Comparison of ENCODE assay signal across 23 mouse cellular contexts in genomic region chr16:94507071-94507470, GRCm38 (mm10).
"Had no signal": no experiment of that assay in that cellular context is flagged by ENCODE, and none has a peak within 500 bp of the region (broad histone marks: within the 10 kb centered on the region; RNA-seq: fewer than 3 reads in every experiment).

No protein-coding gene starts in this region.

- ATAC-seq: hindbrain, postnatal 0 days; intestine, embryonic 16.5 days; liver, embryonic 12.5 days; liver, postnatal 0 days had no signal

- H3K9ac ChIP-seq: heart, embryonic 12.5 days; hindbrain, embryonic 13.5 days; hindbrain, embryonic 15.5 days; kidney, embryonic 15.5 days; limb, embryonic 12.5 days; liver, embryonic 12.5 days; liver, embryonic 15.5 days; liver, postnatal 0 days had no signal

- H3K27me3 ChIP-seq: heart, embryonic 12.5 days; hindbrain, embryonic 13.5 days; hindbrain, embryonic 15.5 days; kidney, embryonic 15.5 days; limb, embryonic 12.5 days; liver, embryonic 12.5 days; liver, embryonic 15.5 days had no signal

- H3K27ac ChIP-seq: heart, embryonic 10.5 days; hindbrain, embryonic 13.5 days; hindbrain, embryonic 15.5 days; hindbrain, postnatal 0 days; kidney, embryonic 15.5 days; kidney, postnatal 0 days; left cerebral cortex, adult 2 months; limb, embryonic 10.5 days; limb, embryonic 12.5 days; liver, embryonic 12.5 days; liver, embryonic 15.5 days had no signal

- H3K4me1 ChIP-seq: heart, embryonic 12.5 days; hindbrain, embryonic 13.5 days; hindbrain, embryonic 15.5 days; kidney, embryonic 15.5 days; limb, embryonic 10.5 days; liver, embryonic 12.5 days had no signal

- DNase-seq: gastrocnemius, postnatal 14 days; gastrocnemius, postnatal 36 days; heart, adult 18-20 months; heart, postnatal 10 days; kidney, adult 11 months; kidney, adult 2 months; kidney, adult 9 months; kidney, postnatal 14 days; kidney, postnatal 36 days; liver, postnatal 0 days had no signal

- H3K4me3 ChIP-seq: heart, embryonic 10.5 days; heart, embryonic 12.5 days; hindbrain, embryonic 13.5 days; hindbrain, embryonic 15.5 days; kidney, embryonic 15.5 days; left cerebral cortex, adult 2 months; limb, embryonic 10.5 days; limb, embryonic 12.5 days; liver, embryonic 12.5 days; liver, embryonic 15.5 days had no signal

- H3K4me2 ChIP-seq: heart, embryonic 12.5 days; hindbrain, embryonic 13.5 days; hindbrain, embryonic 15.5 days; kidney, embryonic 15.5 days; limb, embryonic 12.5 days; liver, embryonic 12.5 days; liver, embryonic 15.5 days had no signal

- H3K9me3 ChIP-seq: heart, embryonic 10.5 days; heart, embryonic 12.5 days; hindbrain, embryonic 13.5 days; hindbrain, embryonic 15.5 days; kidney, embryonic 15.5 days; limb, embryonic 10.5 days; limb, embryonic 12.5 days; liver, embryonic 12.5 days; liver, embryonic 15.5 days had no signal
